Mouse (Mus musculus): Measurements from ENCODE around the gene Edf1. TPM values are rescaled to one million over a fixed set of nuclear protein-coding genes. Genes with fewer than 3 reads are reported as not detected.

Edf1 gene
- total and polyA plus RNA-seq, 3 experiments, result 110 to 222 (median 211) TPM

DNA sequence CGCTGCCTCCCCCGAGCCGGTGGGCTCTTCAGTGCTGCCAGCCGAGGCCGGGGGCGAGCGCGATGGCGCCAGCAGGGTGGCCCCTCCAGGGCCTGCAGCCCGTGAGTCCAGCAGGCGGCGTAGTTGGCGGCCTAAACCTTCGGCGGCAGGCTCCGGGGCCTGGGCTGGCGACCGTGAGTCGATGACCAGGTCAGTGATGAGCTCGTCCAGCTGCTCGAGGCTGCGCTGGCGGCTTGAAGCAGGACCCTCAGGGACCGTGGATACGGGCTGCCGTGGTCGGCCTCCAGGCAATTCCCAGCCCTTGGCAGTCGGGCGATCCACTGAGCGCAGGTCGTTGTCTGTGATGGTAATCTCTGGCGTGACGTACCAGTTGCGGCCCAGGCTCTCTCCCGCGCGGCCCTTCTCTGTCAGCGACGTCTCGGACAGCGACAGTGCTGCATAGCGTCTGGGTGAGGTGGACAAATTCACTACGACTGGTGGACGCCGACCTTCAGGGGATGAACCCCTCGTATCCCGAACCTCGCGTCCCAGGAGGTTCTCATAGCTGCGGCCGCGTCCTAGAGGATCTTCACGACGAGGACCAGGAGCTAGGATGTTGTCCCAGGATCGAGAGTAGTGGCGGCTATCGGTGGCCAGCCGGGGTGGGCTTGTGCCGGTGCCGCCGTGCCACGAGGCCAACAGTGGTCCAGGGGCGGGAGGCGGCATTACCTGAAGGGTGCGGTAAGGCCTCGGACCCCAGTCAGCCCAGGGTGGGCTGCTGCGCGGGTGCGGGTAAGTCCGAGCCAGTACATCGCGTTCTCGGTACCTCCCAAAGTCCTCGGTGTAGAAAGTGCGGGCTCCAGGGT, 20.5 kb downstream of the Edf1 start:
- intact Hi-C loops (cut with DNase I), result no loop called here
- TF ChIP-seq POLR2A (IDR thresholded peaks at IDR 0.05; ENCODE audit: insufficient read depth, low read depth, low read length) (no peak), EP300 (IDR thresholded peaks at IDR 0.05; ENCODE audit: insufficient read depth, low read depth, low read length) (no peak), CTCF (IDR thresholded peaks at IDR 0.05) (peak; percentile 48)
- Histone ChIP-seq H3K36me3 (ENCODE audit: control insufficient read depth, insufficient read depth, low read length) (no peaks in the 10 kb centered on the region), H3K27ac (no peak overlapping the region), H3K79me2 (replicated peaks; ENCODE audit: control insufficient read depth, insufficient read depth, low read length) (no peaks in the 10 kb centered on the region), H3K4me1 (ENCODE audit: control insufficient read depth, insufficient read depth, low read length) (peaks cover 10% of the 10 kb centered on the region), H3K9ac (ENCODE audit: low read depth, low read length) (peak overlapping the region; percentile 10; the same call in 1 of the 2 replicates), H3K27me3 (ENCODE audit: control insufficient read depth, insufficient read depth, low read length) (peaks cover 27% of the 10 kb centered on the region), H3K4me3 (peak overlapping the region; percentile 21)
- peak in 1 of 2 experiments; percentile 31 for DNase-seq
- WGBS, result 3% methylated on average over 75 of the region's 75 CpGs

DNA sequence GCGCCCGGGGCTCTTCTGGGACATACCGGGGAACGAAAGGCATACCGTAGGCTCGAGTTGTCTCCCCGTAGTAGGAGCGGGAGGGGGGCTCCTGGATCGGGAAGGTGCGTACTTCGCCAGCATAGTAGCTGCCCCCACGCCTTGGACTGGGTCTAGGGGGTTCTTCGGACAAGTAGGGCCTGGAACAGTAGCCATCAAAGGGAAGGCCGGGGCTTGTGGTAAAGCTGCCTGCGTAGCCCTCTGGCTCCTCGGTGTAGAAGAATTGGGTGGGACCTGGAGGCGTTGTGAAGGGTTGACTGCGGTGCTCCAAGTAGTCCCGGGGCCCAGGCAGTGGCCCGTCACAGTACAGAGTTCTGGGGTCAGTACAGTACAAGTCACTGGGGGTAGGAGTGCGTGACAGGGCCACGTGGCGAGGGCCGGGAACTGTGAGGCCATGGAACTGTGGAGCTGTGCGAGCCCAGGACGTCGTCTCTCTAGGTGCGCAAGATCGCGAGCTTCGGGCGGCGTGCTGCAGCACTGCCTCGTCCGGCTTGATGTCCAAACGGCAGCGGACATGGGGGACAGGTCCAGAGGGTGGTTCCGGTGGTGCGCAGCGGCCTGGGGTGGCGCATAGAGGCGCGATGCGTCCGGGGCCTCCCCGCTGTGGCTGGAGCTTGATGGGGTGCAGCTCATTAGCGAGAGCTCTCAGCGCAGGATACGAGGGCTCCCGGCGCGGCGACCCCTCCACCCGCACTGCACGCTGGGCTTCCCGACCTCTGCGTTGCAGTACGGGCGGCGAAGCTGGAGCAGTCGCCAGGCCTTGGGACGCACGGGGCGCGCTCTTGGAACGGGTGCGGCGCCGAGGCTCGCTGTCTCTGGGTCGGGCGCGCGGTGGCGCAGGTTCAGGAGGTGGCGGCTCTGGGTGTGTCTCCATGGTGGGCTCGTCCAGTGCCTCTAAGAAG, 21.4 kb downstream of the Edf1 start:
- no peak for TF ChIP-seq EP300 (IDR thresholded peaks at IDR 0.05; ENCODE audit: insufficient read depth, low read depth, low read length)
- no peak for TF ChIP-seq CTCF (IDR thresholded peaks at IDR 0.05)
- TF ChIP-seq POLR2A (IDR thresholded peaks at IDR 0.05; ENCODE audit: insufficient read depth, low read depth, low read length), result no peak
- H3K4me3 ChIP-seq, result peak overlapping the region; percentile 16; the same call in 1 of the 2 replicates
- H3K79me2 ChIP-seq (replicated peaks; ENCODE audit: control insufficient read depth, insufficient read depth, low read length), result no peaks in the 10 kb centered on the region
- peak in 1 of 2 experiments; percentile 10 for DNase-seq
- peaks cover 27% of the 10 kb centered on the region for H3K27me3 ChIP-seq (ENCODE audit: control insufficient read depth, insufficient read depth, low read length)
- H3K9ac ChIP-seq (ENCODE audit: low read depth, low read length), result no peak overlapping the region
- H3K36me3 ChIP-seq (ENCODE audit: control insufficient read depth, insufficient read depth, low read length), result no peaks in the 10 kb centered on the region
- H3K4me1 ChIP-seq (ENCODE audit: control insufficient read depth, insufficient read depth, low read length), result peaks cover 10% of the 10 kb centered on the region
- intact Hi-C loops (cut with DNase I), result no loop called here
- no peak overlapping the region for H3K27ac ChIP-seq
- WGBS, result 5% methylated on average over 77 of the region's 77 CpGs

DNA sequence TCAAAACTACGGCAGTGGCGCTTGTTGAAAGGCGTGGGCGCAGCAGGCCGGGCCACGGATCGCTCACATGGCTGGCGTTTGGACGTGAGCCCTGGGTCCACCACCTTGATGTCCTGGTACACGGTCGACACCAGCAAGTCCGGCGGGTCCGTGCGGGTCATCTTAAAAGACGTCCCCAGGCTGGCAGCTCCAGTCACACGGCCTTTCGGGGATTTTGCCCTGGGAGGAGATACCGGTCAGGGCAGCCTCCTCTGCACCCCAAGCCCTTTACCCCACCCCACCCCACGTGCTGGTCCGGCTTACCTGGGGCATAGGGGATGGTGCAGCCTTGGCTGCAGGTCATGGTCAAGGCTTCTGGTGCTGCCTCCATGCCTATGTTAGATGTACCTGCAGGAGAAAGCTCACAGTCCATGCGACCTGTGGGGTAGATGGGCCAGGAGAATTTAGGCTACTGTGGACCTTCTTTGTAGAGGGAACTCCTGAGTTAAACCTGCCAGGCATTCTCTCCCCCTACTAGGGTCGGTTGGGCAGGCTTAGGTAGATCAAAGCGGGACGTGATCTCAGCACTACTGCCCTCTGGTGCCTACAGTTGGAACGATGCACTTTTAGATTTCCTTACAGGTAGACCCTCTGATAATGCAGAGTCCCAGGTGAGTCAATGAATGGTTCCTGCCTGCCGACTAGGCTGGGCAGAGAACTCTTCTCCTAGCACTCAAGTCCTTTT, 22.3 kb downstream of the Edf1 start:
- 7% methylated on average over 27 of the region's 27 CpGs for WGBS
- no peak for TF ChIP-seq POLR2A (IDR thresholded peaks at IDR 0.05; ENCODE audit: insufficient read depth, low read depth, low read length)
- peak; percentile 71 for TF ChIP-seq CTCF (IDR thresholded peaks at IDR 0.05)
- TF ChIP-seq EP300 (IDR thresholded peaks at IDR 0.05; ENCODE audit: insufficient read depth, low read depth, low read length), result 0 out of 2 replicates have a peak, but pooled peaks have one; percentile 11
- Histone ChIP-seq H3K9ac (ENCODE audit: low read depth, low read length) (no peak overlapping the region), H3K4me3 (0 out of 2 replicates have a peak overlapping the region, but pooled peaks have one; percentile 16), H3K27ac (no peak overlapping the region), H3K36me3 (ENCODE audit: control insufficient read depth, insufficient read depth, low read length) (no peaks in the 10 kb centered on the region), H3K4me1 (ENCODE audit: control insufficient read depth, insufficient read depth, low read length) (peaks cover 10% of the 10 kb centered on the region), H3K79me2 (replicated peaks; ENCODE audit: control insufficient read depth, insufficient read depth, low read length) (no peaks in the 10 kb centered on the region), H3K27me3 (ENCODE audit: control insufficient read depth, insufficient read depth, low read length) (peaks cover 27% of the 10 kb centered on the region)
- DNase-seq, result peak in 1 of 2 experiments; percentile 36
- intact Hi-C loops (cut with DNase I), result loop anchor here (2.0 kb wide), 2 partner anchors 21 to 25 kb away; no protein-coding TSS in a partner anchor

DNA sequence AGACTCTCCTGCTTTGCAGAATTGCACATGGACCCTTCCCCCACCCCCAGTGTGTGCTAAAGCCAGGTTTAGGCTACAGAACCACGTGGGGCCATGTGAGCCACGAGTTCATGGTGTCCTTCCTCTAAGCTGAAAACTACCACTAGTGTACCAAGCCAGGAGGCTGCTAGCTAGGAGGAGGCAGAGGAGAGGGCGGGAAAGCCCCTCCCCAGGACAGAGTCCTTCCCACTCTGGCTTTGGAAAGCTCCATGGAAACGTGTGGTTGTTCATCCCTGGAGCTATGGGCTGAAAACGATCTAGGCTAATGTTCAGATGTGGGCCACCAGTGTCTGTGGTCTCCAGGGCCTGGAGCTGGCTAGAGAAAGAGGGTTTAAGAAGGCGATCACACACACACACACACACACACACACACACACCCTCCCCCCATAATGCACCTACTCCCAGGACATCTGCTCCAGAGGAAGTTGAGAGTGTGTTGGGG, 23.0 kb downstream of the Edf1 start:
- Histone ChIP-seq H3K27ac (no peak overlapping the region), H3K4me1 (ENCODE audit: control insufficient read depth, insufficient read depth, low read length) (peaks cover 9% of the 10 kb centered on the region), H3K79me2 (replicated peaks; ENCODE audit: control insufficient read depth, insufficient read depth, low read length) (no peaks in the 10 kb centered on the region), H3K4me3 (no peak overlapping the region), H3K36me3 (ENCODE audit: control insufficient read depth, insufficient read depth, low read length) (no peaks in the 10 kb centered on the region), H3K9ac (ENCODE audit: low read depth, low read length) (no peak overlapping the region), H3K27me3 (ENCODE audit: control insufficient read depth, insufficient read depth, low read length) (peaks cover 27% of the 10 kb centered on the region)
- intact Hi-C loops (cut with DNase I), result loop anchor here (2.0 kb wide), 2 partner anchors 22 to 24 kb away; no protein-coding TSS in a partner anchor
- TF ChIP-seq POLR2A (IDR thresholded peaks at IDR 0.05; ENCODE audit: insufficient read depth, low read depth, low read length), result no peak
- no peak for TF ChIP-seq CTCF (IDR thresholded peaks at IDR 0.05)
- DNase-seq, result no peak
- 30% methylated on average over 6 of the region's 6 CpGs for WGBS

DNA sequence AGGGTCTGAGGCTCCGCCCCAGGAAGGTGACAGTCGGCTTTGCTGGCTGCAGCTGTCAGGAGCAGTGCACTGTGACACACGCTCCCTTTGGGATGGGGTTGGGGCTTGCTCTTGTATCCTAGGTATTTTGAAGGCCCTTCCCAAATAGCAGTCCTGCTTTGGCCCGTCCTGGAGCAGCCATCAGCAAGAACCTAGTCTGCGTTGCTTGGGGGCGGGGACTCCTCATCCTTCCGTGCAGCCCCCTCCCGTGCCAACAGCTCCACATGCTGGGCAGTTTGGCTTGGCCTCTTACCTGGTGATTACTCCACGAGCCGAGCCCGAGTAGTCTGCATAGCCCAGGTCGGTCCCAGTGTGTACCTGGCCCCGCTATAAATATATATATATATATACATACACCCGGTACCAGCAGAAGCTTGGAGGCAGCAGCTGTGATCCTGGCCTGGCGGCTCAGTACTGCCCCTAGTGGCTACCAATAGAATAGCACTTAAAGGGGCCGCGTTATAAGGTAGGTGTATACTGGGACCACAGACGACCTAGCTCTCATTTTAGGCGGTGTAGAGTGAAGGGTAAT, 23.7 kb downstream of the Edf1 start, which contains the start of gene Ajm1:
TSS of gene Ajm1 (minus strand) at position 464 of the 571 bp plus-strand sequence.
- H3K27me3 ChIP-seq (ENCODE audit: control insufficient read depth, insufficient read depth, low read length), result peaks cover 27% of the 10 kb centered on the region
- peaks cover 9% of the 10 kb centered on the region for H3K4me1 ChIP-seq (ENCODE audit: control insufficient read depth, insufficient read depth, low read length)
- WGBS, result 5% methylated on average over 19 of the region's 19 CpGs

More for the DNA sequence above, 23.7 kb downstream of the Edf1 start, which contains the start of gene Ajm1:
- intact Hi-C loops (cut with DNase I), result loop anchor here (2.0 kb wide), 2 partner anchors 23 kb away; no protein-coding TSS in a partner anchor
- no peak within 1 kb of the TSS for H3K4me3 ChIP-seq
- no peaks in the 10 kb centered on the region for H3K79me2 ChIP-seq (replicated peaks; ENCODE audit: control insufficient read depth, insufficient read depth, low read length)
- DNase-seq, result peak; percentile 58 to 67
- H3K9ac ChIP-seq (ENCODE audit: low read depth, low read length), result peak within 1 kb of the TSS; percentile 40; the same call in 1 of the 2 replicates
- no peak within 1 kb of the TSS for H3K27ac ChIP-seq
- TF ChIP-seq EP300 (IDR thresholded peaks at IDR 0.05; ENCODE audit: insufficient read depth, low read depth, low read length), result no peak
- TF ChIP-seq POLR2A (IDR thresholded peaks at IDR 0.05; ENCODE audit: insufficient read depth, low read depth, low read length), result 0 out of 2 replicates have a peak, but pooled peaks have one; percentile 24
- peak; percentile 99; the same call in 1 of the 2 replicates for TF ChIP-seq CTCF (IDR thresholded peaks at IDR 0.05)
- H3K36me3 ChIP-seq (ENCODE audit: control insufficient read depth, insufficient read depth, low read length), result no peaks in the 10 kb centered on the region
